Mouse (Mus musculus): ENCODE data around the gene Espn.
A peak's percentile ranks its signal among the peaks of the same experiment; 100 is the strongest.

GRCm38 (mm10) chr4:152165036-152165931 is 13.1 kb upstream of the Espn start:
- TF ChIP-seq POLR2A (IDR thresholded peaks at IDR 0.05; ENCODE audit: low read depth, low read length): no peak
- peak; percentile 88 for TF ChIP-seq CTCF (IDR thresholded peaks at IDR 0.05; ENCODE audit: borderline replicate concordance, insufficient read depth, low read length)

All from embryonic fibroblast, embryonic 13.5 days (primary cell).